Mouse (Mus musculus) stomach, embryonic 14.5 days (tissue): ENCODE data around the gene Gm5737. TPM values are rescaled to one million over a fixed set of nuclear protein-coding genes. Genes with fewer than 3 reads are reported as not detected.
A peak's percentile ranks its signal among the peaks of the same experiment; 100 is the strongest.

Experiments
- ATAC-seq: fragments of 200-750 bp; cut with Nextera tagmentation; 2 replicates; pipeline ENCODE4 v1.8.0; 2017; ENCODE audit warnings: low read depth, moderate TSS enrichment; ENCODE audit not compliant: insufficient number of reproducible peaks, insufficient read depth, low FRiP score
- H3K27ac ChIP-seq: fragments of 300-500 bp; sonication (generic); 2 replicates; pipeline ENCODE4 v1.5.1; 2014; ENCODE audit warnings: mild to moderate bottlenecking, low read length, moderate library complexity, mixed read lengths
- H3K27me3 ChIP-seq: fragments of 300-500 bp; sonication (generic); 2 replicates; pipeline ENCODE4 v1.6.1; 2014; ENCODE audit warnings: low read length, control low read depth, mixed read lengths; ENCODE audit not compliant: control insufficient read depth, insufficient read depth
- H3K36me3 ChIP-seq: fragments of 300-500 bp; sonication (generic); 2 replicates; pipeline ENCODE4 v1.6.1; 2014; ENCODE audit warnings: mild to moderate bottlenecking, control low read depth, low read length, moderate library complexity, mixed read lengths; ENCODE audit not compliant: control insufficient read depth, insufficient read depth
- H3K4me1 ChIP-seq: fragments of 300-500 bp; sonication (generic); 2 replicates; pipeline ENCODE4 v1.6.1; 2014; ENCODE audit warnings: low read length, control low read depth, mixed read lengths; ENCODE audit not compliant: control insufficient read depth, insufficient read depth
- H3K4me2 ChIP-seq: fragments of 300-500 bp; sonication (generic); replicated peaks from 2 replicates; pipeline ENCODE4 v1.6.1; 2014; ENCODE audit warnings: low read depth, low read length, control low read depth
- H3K4me3 ChIP-seq: fragments of 300-500 bp; sonication (generic); 2 replicates; pipeline ENCODE4 v1.5.1; 2014; ENCODE audit warnings: low read depth, low read length, control low read depth
- H3K9ac ChIP-seq: fragments of 300-500 bp; sonication (generic); replicated peaks from 2 replicates; pipeline ENCODE4 v1.6.1; 2014; ENCODE audit warnings: low read depth, mild to moderate bottlenecking, control low read depth, low read length, moderate library complexity, mixed read lengths
- H3K9me3 ChIP-seq: fragments of 300-500 bp; sonication (generic); 2 replicates; pipeline ENCODE4 v1.6.1; 2016; ENCODE audit warnings: low read depth, low read length, control low read depth; ENCODE audit not compliant: control insufficient read depth
- WGBS: fragments of 180-500 bp; shearing (Covaris S2); extraction: QIAGEN DNeasy Blood & Tissue Kit; methylation state at CpG from one replicate; pipeline ENCODE4 v1.1.7; 2014; 5-methylcytosine and 5-hydroxymethylcytosine counted together
- polyA plus RNA-seq: library from polyadenylated mRNA; unstranded; fragments of >200 nt; fragmentation: Nextera tagmentation; extraction: Ambion mirVana; gene quantifications from 2 replicates; pipeline ENCODE4 v1.2.1, GENCODE M21; 2014

Gene Gm5737
- polyA plus RNA-seq, 1 experiment from 2014 or later, result not detected

DNA sequence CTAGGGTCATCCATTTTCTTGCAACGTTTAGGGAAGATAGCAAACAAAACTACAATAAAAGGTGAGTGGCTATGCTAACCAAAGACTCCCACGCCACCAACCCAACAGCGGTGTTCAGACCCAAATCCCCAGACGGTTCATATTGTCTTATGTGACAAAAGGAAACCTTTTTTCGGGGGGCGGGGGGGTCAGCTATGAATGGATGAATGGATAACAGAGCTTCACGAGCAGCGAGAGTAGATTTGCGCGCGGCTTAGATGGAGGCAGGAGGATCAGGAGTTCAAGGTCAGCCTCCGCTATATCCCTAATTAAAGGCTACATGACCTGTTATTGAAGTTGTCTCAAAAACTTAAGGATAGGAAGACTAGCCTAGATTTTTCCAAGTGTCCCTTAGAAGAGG is 24.2 kb downstream of the Gm5737 start:
- H3K9ac ChIP-seq, result 0 out of 2 replicates have a peak overlapping the region, but pooled peaks have one; percentile 25
- no peak overlapping the region for H3K27ac ChIP-seq
- peak overlapping the region; percentile 53 for H3K4me2 ChIP-seq
- no peaks in the 10 kb centered on the region for H3K36me3 ChIP-seq
- 6% methylated on average over 12 of the region's 12 CpGs for WGBS
- no peaks in the 10 kb centered on the region for H3K27me3 ChIP-seq
- no peaks in the 10 kb centered on the region for H3K9me3 ChIP-seq
- ATAC-seq, result no peak
- H3K4me1 ChIP-seq, result no peaks in the 10 kb centered on the region
- peak overlapping the region; percentile 54 for H3K4me3 ChIP-seq

DNA sequence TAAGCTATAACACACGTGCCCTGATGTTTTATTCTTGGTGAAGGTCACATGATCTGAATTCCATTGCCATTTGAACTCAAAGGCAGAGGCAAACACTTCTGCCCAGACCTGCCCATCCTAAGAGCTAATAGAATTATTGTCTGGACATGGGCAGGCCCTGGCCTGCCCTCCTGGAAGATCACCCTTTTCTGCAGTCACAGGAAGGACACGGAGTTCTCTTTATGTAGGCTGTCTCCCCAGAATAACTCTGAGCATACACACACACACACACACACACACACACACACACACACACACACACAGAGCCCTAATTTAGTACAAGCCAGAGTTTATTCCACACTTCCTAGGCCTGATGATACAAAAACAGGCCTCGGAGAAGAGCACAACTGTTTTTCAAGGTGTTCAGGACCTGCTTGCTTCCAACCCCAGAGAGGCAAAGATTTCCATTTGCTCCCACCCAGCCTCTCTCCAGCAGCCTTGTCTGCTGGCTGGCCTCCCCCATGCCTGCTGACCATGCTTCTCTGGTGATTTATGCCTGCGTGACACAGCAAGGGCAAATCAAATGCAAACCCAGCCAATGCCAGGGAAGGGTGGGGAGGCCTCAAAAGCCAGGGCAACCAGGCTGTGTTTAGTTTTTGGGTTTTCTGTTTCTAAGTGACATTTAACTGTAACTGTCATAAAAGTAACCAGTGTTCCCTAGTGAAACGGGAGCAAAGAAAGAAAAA is 26.4 kb downstream of the Gm5737 start:
- H3K9me3 ChIP-seq, result no peaks in the 10 kb centered on the region
- H3K27ac ChIP-seq, result peak overlapping the region; percentile 3; the same call in 1 of the 2 replicates
- no peaks in the 10 kb centered on the region for H3K27me3 ChIP-seq
- 51% methylated on average over 5 of the region's 5 CpGs for WGBS
- no peak for ATAC-seq
- no peak overlapping the region for H3K9ac ChIP-seq
- H3K4me3 ChIP-seq, result no peak overlapping the region
- no peaks in the 10 kb centered on the region for H3K36me3 ChIP-seq
- no peak overlapping the region for H3K4me2 ChIP-seq
- 0 out of 2 replicates have a peak, but pooled peaks cover under 1% of the 10 kb centered on the region for H3K4me1 ChIP-seq

DNA sequence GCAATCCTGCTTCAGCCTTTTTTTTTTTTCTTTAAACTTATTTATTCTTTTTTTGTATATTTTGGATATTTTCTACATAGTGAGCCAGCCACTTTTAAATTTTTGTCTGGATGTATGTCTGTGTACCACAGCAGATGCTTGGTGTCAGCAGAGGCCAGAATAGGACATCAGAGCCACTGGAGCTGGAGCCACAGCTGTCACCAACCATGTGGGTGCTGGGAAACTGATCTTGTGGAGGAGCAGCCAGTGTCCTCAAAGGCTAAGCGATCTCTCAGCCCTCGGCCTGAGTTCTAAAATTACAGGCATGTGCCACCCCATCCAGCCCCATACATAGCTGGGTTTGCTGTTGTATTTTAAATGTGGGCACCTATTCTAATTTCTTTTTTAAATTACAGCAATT is 27.6 kb downstream of the Gm5737 start:
- no peak for ATAC-seq
- H3K36me3 ChIP-seq, result no peaks in the 10 kb centered on the region
- H3K9me3 ChIP-seq, result no peaks in the 10 kb centered on the region
- peaks cover 11% of the 10 kb centered on the region; the same call in 1 of the 2 replicates for H3K4me1 ChIP-seq
- H3K9ac ChIP-seq, result no peak overlapping the region
- H3K4me2 ChIP-seq, result no peak overlapping the region
- 79% methylated on average over 2 of the region's 2 CpGs for WGBS
- H3K27ac ChIP-seq, result no peak overlapping the region
- H3K4me3 ChIP-seq, result no peak overlapping the region
- no peaks in the 10 kb centered on the region for H3K27me3 ChIP-seq

DNA sequence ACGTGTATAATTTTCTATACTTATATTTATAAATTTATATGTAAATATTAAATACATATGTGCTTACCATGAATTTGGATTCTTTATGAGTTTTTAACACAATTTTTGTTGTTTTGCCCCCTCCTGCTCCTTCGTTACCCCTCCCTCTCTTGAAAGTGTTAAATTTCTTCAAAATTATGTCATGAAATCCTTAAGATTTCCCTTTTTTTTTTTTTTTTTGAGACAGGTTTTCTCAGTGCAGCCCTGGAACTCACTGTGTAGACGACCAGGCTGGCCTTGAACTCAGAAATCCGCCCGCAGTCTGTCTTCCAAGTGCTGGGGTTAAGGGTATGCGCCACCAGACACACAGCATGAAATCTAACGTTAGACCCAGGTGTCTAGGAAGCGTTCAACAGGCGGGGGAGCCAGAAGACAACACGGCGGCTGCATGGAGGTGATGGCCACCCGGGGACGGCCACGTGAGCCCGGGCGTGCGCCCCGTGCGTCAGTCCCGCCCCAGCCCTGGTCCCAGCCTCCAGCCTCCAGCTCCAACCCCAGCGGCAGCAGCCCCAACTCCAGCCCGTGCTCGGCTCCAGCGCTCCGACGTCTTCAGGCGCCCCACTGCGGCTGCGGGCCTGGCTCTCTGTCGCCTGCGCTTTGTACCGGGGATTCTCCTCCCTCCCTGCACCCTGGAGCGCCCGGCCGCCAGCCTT is 30.3 kb downstream of the Gm5737 start, which contains the start of gene Eef2k:
Gene Eef2k (plus strand): TSS at position 487 of the 692 bp plus-strand sequence.
- Histone ChIP-seq H3K36me3 (no peaks in the 10 kb centered on the region), H3K4me2 (peak within 1 kb of the TSS; percentile 91), H3K4me3 (peak within 1 kb of the TSS; percentile 67), H3K27me3 (no peaks in the 10 kb centered on the region), H3K27ac (peak within 1 kb of the TSS; percentile 96), H3K9ac (peak within 1 kb of the TSS; percentile 60), H3K9me3 (no peaks in the 10 kb centered on the region), H3K4me1 (peaks cover 13% of the 10 kb centered on the region; the same call in 1 of the 2 replicates)
- peak; percentile 94 for ATAC-seq
- WGBS, result 3% methylated on average over 34 of the region's 35 CpGs

DNA sequence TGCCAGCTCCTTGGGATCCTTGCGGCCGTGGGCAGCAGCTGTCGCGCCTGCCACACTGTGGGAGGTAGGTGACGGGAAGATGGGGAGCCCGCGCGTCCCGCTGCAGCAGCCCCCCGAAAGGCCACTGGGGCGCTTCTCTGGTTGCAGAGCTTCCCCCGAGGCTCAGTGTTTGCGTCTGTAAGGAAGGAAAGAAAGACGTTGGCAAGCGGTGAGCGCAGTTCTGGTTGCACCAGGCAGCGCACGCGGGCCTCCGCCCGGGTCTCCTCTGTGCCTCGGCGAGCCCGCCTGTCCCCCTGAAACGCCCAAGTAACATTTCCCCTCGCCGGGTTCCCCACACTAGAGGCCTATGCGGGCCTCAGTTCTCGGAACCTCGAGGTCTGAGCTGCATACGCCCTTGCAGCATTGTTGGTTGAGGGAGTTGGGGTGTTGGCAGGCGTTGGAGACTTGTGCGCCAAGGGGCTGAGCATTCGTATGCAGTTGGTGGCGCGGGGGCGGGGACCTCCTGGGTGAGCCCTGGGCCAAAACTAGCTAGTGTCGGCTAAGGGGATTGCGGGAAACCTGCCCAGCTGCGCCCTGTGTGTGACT is 31.0 kb downstream of the Gm5737 start:
- Histone ChIP-seq H3K36me3 (no peaks in the 10 kb centered on the region), H3K9me3 (no peaks in the 10 kb centered on the region), H3K9ac (peak overlapping the region; percentile 60), H3K27ac (peak overlapping the region; percentile 96), H3K4me1 (peaks cover 13% of the 10 kb centered on the region; the same call in 1 of the 2 replicates), H3K4me2 (peak overlapping the region; percentile 91), H3K4me3 (peak overlapping the region; percentile 67), H3K27me3 (no peaks in the 10 kb centered on the region)
- 0% methylated on average over 40 of the region's 40 CpGs for WGBS
- ATAC-seq, result peak; percentile 64

DNA sequence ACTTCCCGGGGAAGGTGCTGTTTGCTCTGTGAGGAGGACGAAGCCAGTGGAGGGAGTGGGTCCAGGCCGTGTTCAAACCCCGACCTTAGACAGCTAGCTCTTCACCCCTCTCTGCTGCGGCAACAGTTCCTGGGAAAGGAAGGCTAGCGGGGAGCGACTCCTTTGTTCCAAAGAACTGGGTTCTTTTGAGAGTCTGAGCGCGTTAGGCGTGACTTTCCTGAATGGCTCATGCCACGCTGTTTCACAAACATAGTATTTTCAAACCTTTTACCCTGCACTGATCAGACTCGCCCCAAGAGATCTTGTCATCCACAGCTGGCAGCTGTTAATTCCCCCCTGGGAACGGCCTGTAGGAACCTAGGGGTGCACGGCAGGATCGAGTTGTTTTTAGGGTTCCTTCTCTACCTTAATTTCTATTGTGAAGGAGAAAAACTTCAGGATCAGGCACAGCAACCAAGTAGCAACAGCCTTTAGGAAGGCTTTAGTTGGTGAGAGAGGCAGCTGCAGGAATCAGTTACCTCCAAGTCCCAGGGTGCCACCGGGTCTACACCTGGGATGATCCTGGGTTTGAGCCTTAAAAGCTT is 31.8 kb downstream of the Gm5737 start:
- no peak for ATAC-seq
- 2% methylated on average over 16 of the region's 16 CpGs for WGBS
- Histone ChIP-seq H3K4me1 (peaks cover 13% of the 10 kb centered on the region; the same call in 1 of the 2 replicates), H3K27ac (peak overlapping the region; percentile 96), H3K4me3 (peak overlapping the region; percentile 67), H3K36me3 (no peaks in the 10 kb centered on the region), H3K9me3 (no peaks in the 10 kb centered on the region), H3K27me3 (no peaks in the 10 kb centered on the region), H3K9ac (peak overlapping the region; percentile 60), H3K4me2 (peak overlapping the region; percentile 91)

DNA sequence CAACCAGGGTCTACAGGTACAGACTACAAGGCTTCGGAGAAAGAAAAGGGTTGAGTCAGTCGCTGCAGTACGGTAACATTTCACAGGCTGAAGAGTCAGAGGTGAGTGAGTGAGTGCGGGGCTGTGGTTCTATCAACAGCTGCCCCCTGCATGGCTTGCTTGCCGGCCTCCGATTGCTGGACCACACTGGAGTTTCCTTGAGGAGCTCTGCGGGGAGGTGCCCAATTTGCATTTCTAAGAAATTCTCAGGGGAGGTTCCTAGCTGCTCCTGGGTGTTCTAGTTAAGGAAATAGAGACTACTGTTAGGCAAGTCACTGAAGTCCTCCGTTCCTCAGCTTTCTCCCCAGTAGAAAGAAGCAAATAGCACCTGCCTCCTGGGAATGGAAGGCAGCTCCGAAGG is 32.5 kb downstream of the Gm5737 start:
- Histone ChIP-seq H3K9ac (no peak overlapping the region), H3K9me3 (no peaks in the 10 kb centered on the region), H3K4me2 (peak overlapping the region; percentile 91), H3K4me1 (peaks cover 13% of the 10 kb centered on the region; the same call in 1 of the 2 replicates), H3K27ac (no peak overlapping the region), H3K4me3 (peak overlapping the region; percentile 67), H3K36me3 (no peaks in the 10 kb centered on the region), H3K27me3 (no peaks in the 10 kb centered on the region)
- WGBS, result 22% methylated on average over 9 of the region's 9 CpGs
- no peak for ATAC-seq
